Mouse (Mus musculus): ENCODE data around the gene Gstm5.
"Not testable (repeated sequence)": the region's sequence is repeated elsewhere in the genome, so short reads cannot be mapped to it uniquely, and the experiment has no call there.

GRCm38 (mm10) chr3:107861483-107861882 lies 34.1 kb upstream of the Gstm5 start:
- TF ChIP-seq CTCF (IDR thresholded peaks at IDR 0.05; ENCODE audit: control insufficient read depth, insufficient read depth, insufficient replicate concordance, low read depth, low read length); POLR2A (IDR thresholded peaks at IDR 0.05; ENCODE audit: control insufficient read depth, low read depth, low read length): not testable (repeated sequence)

All from testis, adult 2 months (tissue).